Mouse (Mus musculus): ENCODE measurements at regions not wholly inside any gene's neighbourhood (a gene's known extent, or its start where the extent isn't known, plus 50 kb on each side); places are given as distances from the start of the nearest gene placed in this dataset.

DNA sequence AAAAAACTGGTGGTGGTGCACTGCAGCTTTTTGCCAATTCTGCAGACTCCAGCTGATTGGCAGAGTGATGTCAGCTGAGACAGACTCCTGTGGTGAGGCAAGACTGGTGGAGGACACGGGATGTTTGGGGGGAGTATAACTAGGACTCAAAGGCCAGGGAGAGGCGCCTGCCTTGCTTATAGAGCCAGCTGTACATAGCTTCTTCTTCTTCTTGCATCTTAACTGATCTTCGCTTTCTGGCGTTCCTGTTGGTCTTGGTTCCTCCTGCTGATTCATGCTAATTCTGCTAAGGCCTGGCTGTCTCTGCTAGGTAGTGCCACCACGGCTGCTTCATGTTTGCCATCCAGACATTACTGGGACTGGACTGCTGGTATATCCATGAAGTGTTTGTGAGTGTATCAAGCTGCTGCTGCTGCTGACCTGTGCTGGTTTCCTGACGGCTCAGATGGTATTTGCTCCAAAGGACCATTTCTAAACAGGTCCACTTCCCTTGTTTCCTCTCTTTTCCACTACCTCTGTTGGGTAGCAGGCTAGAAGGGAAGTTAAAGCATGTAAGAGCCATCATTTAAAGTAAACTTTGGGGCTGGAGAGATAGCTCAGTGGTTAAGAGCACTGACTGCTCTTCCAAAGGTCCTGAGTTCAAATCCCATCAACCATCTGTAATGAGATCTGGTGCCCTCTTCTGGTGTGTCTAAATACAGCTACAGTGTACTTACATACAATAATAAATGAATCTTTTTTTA lies 53.2 kb upstream of the Eml4 start:
- Histone ChIP-seq H3K9me3 (ENCODE audit: control insufficient read depth, low read length) (no peaks in the 10 kb centered on the region), H3K4me3 (replicated peaks; ENCODE audit: low read length) (no peak overlapping the region), H3K9ac (no peak overlapping the region), H3K36me3 (replicated peaks; ENCODE audit: control insufficient read depth, insufficient read depth) (no peaks in the 10 kb centered on the region), H3K27me3 (ENCODE audit: control insufficient read depth, insufficient read depth, low read length) (no peaks in the 10 kb centered on the region), H3K4me2 (replicated peaks) (no peak overlapping the region), H3K27ac (no peak overlapping the region), H3K4me1 (replicated peaks; ENCODE audit: control insufficient read depth, insufficient read depth, low read length) (no peaks in the 10 kb centered on the region)
- 75% methylated on average over 6 of the region's 6 CpGs for WGBS
- ATAC-seq (ENCODE audit: low FRiP score) (no peak), DNase-seq (ENCODE audit: low spot score) (no peak)
